Mouse (Mus musculus): ENCODE measurements around the gene Tgfbr3l. TPM values are rescaled to one million over a fixed set of nuclear protein-coding genes. Genes with fewer than 3 reads are reported as not detected.

Tgfbr3l gene
- polyA plus RNA-seq (2012; rRNA removed), result 26.4 and 27.5 TPM in 2 replicates

DNA sequence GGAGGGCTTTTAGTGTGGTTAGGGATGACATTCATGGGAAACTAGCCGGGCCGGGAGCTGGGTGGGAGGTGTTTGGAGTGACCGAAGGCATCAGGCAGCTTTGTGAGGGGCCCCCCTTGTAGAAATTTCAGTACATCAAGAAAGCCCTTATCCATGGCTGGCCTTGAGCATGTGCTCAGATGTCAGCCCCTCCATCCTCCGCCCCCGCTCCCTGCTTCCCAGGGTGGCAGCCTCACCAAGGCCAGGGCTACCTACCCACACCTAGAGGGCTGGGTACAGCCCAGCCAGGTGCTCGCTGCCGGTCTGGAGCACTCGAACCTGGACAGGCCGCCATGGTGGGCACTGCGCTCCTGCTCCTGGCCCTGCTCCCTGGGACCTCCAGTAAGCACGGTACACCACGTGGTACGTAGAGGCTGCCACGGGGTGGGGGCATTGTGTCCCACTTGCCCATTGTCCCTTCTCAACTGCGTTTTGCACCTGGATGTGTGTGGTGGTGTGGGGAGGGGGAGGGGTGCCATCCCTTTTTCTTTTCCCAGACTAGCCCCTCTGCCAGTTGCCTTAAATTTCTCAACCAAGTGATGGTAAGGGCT is at the start of gene Tgfbr3l:
Tgfbr3l (plus strand) TSS at position 264 of the 590 bp plus-strand sequence.
- H3K4me1 ChIP-seq (ENCODE audit: control insufficient read depth, insufficient read depth, low read length), result peaks cover 3% of the 10 kb centered on the region
- H3K27ac ChIP-seq (ENCODE audit: insufficient read depth, low read length), result no peak within 1 kb of the TSS
- no peak within 1 kb of the TSS for H3K4me3 ChIP-seq (ENCODE audit: insufficient read depth, low read length)
- no peak for TF ChIP-seq CTCF (IDR thresholded peaks at IDR 0.05; ENCODE audit: extremely low read depth, insufficient read depth, low read length)
- TF ChIP-seq POLR2A (IDR thresholded peaks at IDR 0.05; ENCODE audit: extremely low read depth, insufficient read depth, low read length), result no peak

DNA sequence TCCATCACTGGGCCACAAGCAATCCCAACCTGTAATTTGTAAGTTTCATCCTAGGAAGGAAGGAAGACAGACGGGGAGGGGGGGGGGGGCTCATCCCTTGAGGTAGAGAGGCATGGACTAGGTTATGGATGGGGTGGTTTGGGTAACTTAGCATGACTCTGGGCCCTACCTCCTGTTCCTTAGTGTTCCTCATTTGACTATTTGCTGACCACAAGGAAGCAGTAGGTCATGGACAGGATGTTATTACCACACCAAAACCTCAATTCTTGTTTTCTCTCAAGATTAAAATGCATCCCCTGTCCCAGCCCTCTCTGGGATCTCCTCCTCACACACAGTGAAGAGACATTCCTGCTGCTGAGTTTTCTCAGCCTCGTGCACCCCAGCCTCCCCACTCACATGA is 46.7 kb upstream of the Tgfbr3l start:
- Histone ChIP-seq H3K4me1 (ENCODE audit: control insufficient read depth, insufficient read depth, low read length) (no peaks in the 10 kb centered on the region), H3K27ac (ENCODE audit: insufficient read depth, low read length) (no peak overlapping the region), H3K4me3 (ENCODE audit: insufficient read depth, low read length) (no peak overlapping the region)
- TF ChIP-seq POLR2A (IDR thresholded peaks at IDR 0.05; ENCODE audit: extremely low read depth, insufficient read depth, low read length) (no peak), CTCF (IDR thresholded peaks at IDR 0.05; ENCODE audit: extremely low read depth, insufficient read depth, low read length) (no peak)

DNA sequence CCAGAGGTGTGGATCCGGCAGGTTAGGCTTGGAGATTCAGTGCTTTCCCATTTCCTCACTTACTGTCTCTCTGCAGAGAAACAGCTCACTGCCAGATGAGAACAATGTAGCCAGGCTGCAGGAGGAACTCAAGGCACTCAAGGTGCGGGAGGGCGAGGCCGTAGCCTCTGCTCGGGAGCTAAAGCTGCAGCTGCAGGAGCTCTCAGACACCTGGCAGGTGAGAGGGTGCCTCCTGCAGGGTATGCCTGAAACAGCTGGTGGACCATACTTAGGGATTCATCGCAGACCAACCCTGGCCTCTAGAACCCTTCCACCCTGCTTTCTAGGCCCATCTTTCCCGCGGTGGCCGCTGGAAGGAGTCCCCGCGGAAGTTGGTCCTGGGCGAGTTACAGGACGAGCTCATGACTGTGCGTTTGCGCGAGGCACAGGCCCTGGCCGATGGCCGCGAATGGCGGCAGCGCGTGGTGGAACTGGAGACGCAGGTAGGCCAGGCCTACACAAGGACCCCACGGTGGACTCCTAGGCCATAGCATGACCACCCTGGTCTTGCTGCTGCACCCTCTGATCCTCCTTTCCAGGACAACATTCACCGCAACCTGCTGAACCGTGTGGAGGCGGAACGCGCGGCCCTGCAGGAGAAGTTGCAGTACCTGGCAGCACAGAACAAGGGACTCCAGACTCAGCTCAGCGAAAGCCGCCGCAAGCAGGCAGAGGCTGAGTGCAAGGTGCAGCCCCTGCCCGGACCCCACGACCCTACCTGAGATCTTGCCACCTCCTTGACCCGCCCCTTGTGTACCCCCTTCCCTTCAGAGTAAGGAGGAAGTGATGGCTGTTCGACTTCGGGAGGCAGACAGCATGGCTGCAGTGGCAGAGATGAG is 42.5 kb upstream of the Tgfbr3l start:
- TF ChIP-seq POLR2A (IDR thresholded peaks at IDR 0.05; ENCODE audit: extremely low read depth, insufficient read depth, low read length) (no peak), CTCF (IDR thresholded peaks at IDR 0.05; ENCODE audit: extremely low read depth, insufficient read depth, low read length) (no peak)
- no peak overlapping the region for H3K4me3 ChIP-seq (ENCODE audit: insufficient read depth, low read length)
- no peaks in the 10 kb centered on the region for H3K4me1 ChIP-seq (ENCODE audit: control insufficient read depth, insufficient read depth, low read length)
- H3K27ac ChIP-seq (ENCODE audit: insufficient read depth, low read length), result 0 out of 2 replicates have a peak overlapping the region, but pooled peaks have one; percentile 17

DNA sequence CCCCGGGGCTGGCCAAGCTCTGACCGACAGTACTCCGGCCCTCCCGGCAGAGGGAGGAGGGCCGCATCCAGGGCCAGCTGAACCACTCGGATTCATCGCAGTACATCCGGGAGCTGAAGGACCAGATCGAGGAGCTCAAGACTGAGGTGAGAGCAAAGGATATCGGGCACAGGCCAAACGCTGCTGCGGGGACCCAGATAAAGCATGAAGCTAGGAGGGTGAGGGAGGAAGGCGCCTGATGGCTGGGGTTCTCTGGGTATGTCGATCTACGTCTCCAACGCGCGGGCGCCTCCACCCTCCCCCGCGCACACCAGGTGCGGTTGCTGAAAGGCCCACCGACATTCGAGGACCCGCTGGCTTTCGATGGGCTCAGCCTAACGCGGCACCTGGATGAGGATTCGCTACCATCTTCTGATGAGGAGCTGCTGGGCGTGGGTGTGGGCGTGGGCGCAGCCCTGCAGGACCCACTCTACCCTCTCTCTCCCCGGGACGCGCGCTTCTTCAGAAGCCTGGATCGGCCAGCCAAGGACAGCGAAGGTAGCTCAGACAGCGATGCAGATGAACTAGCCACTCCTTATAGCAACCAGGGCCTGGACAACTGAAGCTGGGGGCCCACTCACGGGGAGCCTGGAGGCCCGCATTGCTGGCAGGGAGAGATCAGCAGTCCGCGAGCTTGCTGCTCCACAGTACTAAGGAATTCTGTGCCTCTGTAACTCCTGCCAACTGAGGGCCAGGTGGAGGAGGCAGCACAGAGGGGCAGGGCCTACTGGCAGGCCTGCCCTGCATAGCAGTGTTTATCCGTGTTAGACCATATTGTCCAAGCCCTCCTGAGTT is 41.6 kb upstream of the Tgfbr3l start:
- no peak overlapping the region for H3K4me3 ChIP-seq (ENCODE audit: insufficient read depth, low read length)
- 0 out of 2 replicates have a peak overlapping the region, but pooled peaks have one; percentile 17 for H3K27ac ChIP-seq (ENCODE audit: insufficient read depth, low read length)
- no peak for TF ChIP-seq CTCF (IDR thresholded peaks at IDR 0.05; ENCODE audit: extremely low read depth, insufficient read depth, low read length)
- TF ChIP-seq POLR2A (IDR thresholded peaks at IDR 0.05; ENCODE audit: extremely low read depth, insufficient read depth, low read length), result no peak
- no peaks in the 10 kb centered on the region for H3K4me1 ChIP-seq (ENCODE audit: control insufficient read depth, insufficient read depth, low read length)

DNA sequence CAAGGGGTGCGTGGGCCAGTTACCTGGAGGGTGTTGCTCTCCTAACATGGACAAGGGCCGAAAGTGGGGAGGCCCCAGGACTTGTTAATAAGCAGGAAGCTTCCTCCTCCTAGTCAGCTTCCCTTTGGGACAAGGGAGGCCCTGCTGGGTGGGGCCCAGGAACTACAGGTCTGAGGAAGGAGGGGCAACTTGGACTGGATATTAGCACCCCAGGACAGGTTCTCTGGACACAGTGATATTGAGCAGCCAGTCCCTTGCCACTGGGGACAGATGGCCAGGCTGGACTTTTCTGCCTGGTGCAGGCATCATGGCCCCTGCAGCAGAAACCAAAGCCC is 41.0 kb upstream of the Tgfbr3l start:
- H3K4me3 ChIP-seq (ENCODE audit: insufficient read depth, low read length), result no peak overlapping the region
- no peaks in the 10 kb centered on the region for H3K4me1 ChIP-seq (ENCODE audit: control insufficient read depth, insufficient read depth, low read length)
- no peak overlapping the region for H3K27ac ChIP-seq (ENCODE audit: insufficient read depth, low read length)
- TF ChIP-seq CTCF (IDR thresholded peaks at IDR 0.05; ENCODE audit: extremely low read depth, insufficient read depth, low read length), result no peak

DNA sequence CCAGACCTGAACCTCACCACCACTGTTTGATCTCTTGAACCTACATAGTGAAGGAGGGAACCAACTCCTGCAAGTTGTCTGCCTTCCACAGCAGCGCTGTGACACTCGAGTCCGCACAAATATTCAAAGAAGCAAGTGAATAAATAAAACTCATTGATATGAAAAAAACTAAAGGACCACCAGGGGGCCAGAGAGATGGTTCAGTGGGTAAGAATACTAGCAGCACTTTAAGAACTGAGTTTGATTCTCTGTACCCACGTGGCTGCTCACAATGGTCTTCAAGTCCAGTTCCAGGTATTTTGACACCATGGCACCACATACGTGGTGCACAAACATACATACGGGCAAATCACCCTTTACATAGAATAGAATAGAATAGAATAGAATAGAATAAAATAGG is 36.9 kb upstream of the Tgfbr3l start:
- TF ChIP-seq CTCF (IDR thresholded peaks at IDR 0.05; ENCODE audit: extremely low read depth, insufficient read depth, low read length) (no peak), POLR2A (IDR thresholded peaks at IDR 0.05; ENCODE audit: extremely low read depth, insufficient read depth, low read length) (no peak)
- Histone ChIP-seq H3K4me1 (ENCODE audit: control insufficient read depth, insufficient read depth, low read length) (no peaks in the 10 kb centered on the region; the same call in 1 of the 2 replicates), H3K4me3 (ENCODE audit: insufficient read depth, low read length) (no peak overlapping the region), H3K27ac (ENCODE audit: insufficient read depth, low read length) (no peak overlapping the region)

DNA sequence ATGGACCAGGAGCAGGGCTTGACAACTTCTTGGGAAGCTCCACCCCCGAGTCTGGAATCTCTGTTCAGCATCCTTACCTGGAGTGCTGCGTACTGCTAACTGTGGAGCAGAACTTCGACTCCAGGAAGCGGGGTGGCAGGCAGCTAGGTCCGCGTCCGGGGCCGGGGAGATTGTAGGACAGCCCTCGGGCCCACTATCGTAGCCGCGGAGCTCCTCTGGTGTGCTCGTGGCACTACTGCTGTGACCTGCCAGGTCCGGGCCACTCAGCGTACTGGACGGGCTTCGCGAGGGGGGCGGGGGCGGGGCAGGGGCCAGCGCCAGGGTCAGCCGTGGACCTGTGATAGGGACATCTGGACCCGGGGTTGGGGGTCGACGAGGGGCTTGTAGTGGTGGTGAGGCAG is 35.2 kb upstream of the Tgfbr3l start:
- no peak for TF ChIP-seq CTCF (IDR thresholded peaks at IDR 0.05; ENCODE audit: extremely low read depth, insufficient read depth, low read length)
- no peak for TF ChIP-seq POLR2A (IDR thresholded peaks at IDR 0.05; ENCODE audit: extremely low read depth, insufficient read depth, low read length)
- Histone ChIP-seq H3K4me3 (ENCODE audit: insufficient read depth, low read length) (peak overlapping the region; percentile 21; the same call in 1 of the 2 replicates), H3K4me1 (ENCODE audit: control insufficient read depth, insufficient read depth, low read length) (no peaks in the 10 kb centered on the region; the same call in 1 of the 2 replicates), H3K27ac (ENCODE audit: insufficient read depth, low read length) (no peak overlapping the region)

DNA sequence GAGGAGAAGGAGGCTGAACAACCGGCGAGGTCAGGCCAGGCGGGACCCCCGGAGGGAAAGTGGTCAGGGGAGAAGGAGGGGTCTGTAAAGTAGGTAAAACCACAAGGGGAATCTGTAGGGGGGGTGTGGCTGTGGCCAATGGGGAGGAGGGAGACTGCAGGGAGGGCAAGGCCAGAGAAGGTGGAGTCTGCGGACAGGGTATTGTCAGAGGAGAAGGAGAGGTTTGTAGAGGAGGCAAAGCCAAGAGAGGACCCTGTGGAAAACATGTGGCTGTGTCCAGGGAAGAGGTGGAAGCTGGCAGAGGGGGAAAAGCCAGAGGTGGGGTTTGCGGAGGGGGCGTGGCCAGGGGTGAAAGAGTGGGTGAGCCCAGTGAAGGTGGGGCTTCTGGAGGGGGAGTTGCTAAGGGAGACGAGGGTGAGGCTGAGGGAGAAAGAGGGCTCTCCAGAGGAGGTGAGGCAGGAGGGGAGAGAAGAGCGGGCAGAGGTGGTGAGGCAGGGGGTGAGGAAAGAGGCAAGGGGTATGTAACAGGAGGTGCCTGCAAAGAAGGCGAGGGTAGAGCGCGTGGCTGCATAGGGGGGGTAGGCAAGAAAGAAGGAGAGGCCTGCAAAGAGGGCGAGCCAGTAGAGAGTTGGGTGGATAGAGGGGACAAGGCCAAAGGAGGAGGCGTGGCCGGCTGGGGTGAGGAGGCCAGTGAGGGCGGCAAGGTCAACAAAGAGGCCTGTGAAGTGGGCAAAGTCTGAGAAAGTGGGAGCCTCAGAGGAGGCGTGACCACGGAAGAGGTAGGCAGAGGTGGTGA is 34.6 kb upstream of the Tgfbr3l start:
- TF ChIP-seq POLR2A (IDR thresholded peaks at IDR 0.05; ENCODE audit: extremely low read depth, insufficient read depth, low read length) (no peak), CTCF (IDR thresholded peaks at IDR 0.05; ENCODE audit: extremely low read depth, insufficient read depth, low read length) (no peak)
- H3K4me1 ChIP-seq (ENCODE audit: control insufficient read depth, insufficient read depth, low read length), result no peaks in the 10 kb centered on the region; the same call in 1 of the 2 replicates
- H3K4me3 ChIP-seq (ENCODE audit: insufficient read depth, low read length), result peak overlapping the region; percentile 21; the same call in 1 of the 2 replicates
- no peak overlapping the region for H3K27ac ChIP-seq (ENCODE audit: insufficient read depth, low read length)
